Mouse (Mus musculus) cerebellum, adult 9-11 months (tissue): ENCODE measurements around the gene Olfr618.
"Not testable (repeated sequence)": the region's sequence is repeated elsewhere in the genome, so short reads cannot be mapped to it uniquely, and the experiment has no call there.

Experiments
- DNase-seq: peaks from one replicate; pipeline ENCODE4 v3.0.0; 2022

Gene Olfr618

GRCm38 (mm10) chr7:103589803-103590202, at the start of gene Olfr618:
Gene Olfr618, plus strand, starts transcription at chr7:103590103.
- DNase-seq, result no peak

- not testable (repeated sequence) for DNase-seq
Observed at GRCm38 (mm10) chr7:103542617-103543016, 47.3 kb upstream of the Olfr618 start, which contains the start of gene Olfr612. Gene Olfr612, minus strand, starts transcription at chr7:103542717.

GRCm38 (mm10) chr7:103547774-103548173, 42.1 kb upstream of the Olfr618 start, which contains the start of gene Olfr613:
Gene Olfr613, plus strand, starts transcription at chr7:103548074.
- DNase-seq, result no peak

- DNase-seq, result no peak
Observed at GRCm38 (mm10) chr7:103555779-103556178, 34.1 kb upstream of the Olfr618 start, which contains the start of gene Olfr615. Gene Olfr615, plus strand, starts transcription at chr7:103556079.

- DNase-seq, result no peak
Observed at GRCm38 (mm10) chr7:103569043-103569442, 20.9 kb upstream of the Olfr618 start, which contains the start of gene Olfr616. Gene Olfr616, minus strand, starts transcription at chr7:103569143.

- DNase-seq, result no peak
Observed at GRCm38 (mm10) chr7:103572761-103573160, 17.1 kb upstream of the Olfr618 start, which contains the start of gene Olfr617. Gene Olfr617, plus strand, starts transcription at chr7:103573061.

- DNase-seq, result no peak
Observed at GRCm38 (mm10) chr7:103600275-103600674, 10.4 kb downstream of the Olfr618 start, which contains the start of gene Olfr619. Gene Olfr619, plus strand, starts transcription at chr7:103600575.

- no peak for DNase-seq
Observed at GRCm38 (mm10) chr7:103607425-103607824, 17.5 kb downstream of the Olfr618 start.

GRCm38 (mm10) chr7:103612434-103612833, 22.5 kb downstream of the Olfr618 start, which contains the start of gene Olfr620:
Gene Olfr620, minus strand, starts transcription at chr7:103612534.
- no peak for DNase-seq

GRCm38 (mm10) chr7:103636795-103637194, 46.9 kb downstream of the Olfr618 start:
- DNase-seq, result no peak

- DNase-seq, result no peak
Observed at GRCm38 (mm10) chr7:103642602-103643001, 52.7 kb downstream of the Olfr618 start, which contains the start of gene Olfr622. Gene Olfr622, minus strand, starts transcription at chr7:103642702.

GRCm38 (mm10) chr7:103644070-103644469, 54.2 kb downstream of the Olfr618 start:
- DNase-seq, result no peak
